Mouse (Mus musculus): ENCODE measurements around the gene B4galt3. TPM values are rescaled to one million over a fixed set of nuclear protein-coding genes. Genes with fewer than 3 reads are reported as not detected.

Gene B4galt3
- polyA plus RNA-seq, 1 experiment from 2014 or later = 74.9 TPM

DNA sequence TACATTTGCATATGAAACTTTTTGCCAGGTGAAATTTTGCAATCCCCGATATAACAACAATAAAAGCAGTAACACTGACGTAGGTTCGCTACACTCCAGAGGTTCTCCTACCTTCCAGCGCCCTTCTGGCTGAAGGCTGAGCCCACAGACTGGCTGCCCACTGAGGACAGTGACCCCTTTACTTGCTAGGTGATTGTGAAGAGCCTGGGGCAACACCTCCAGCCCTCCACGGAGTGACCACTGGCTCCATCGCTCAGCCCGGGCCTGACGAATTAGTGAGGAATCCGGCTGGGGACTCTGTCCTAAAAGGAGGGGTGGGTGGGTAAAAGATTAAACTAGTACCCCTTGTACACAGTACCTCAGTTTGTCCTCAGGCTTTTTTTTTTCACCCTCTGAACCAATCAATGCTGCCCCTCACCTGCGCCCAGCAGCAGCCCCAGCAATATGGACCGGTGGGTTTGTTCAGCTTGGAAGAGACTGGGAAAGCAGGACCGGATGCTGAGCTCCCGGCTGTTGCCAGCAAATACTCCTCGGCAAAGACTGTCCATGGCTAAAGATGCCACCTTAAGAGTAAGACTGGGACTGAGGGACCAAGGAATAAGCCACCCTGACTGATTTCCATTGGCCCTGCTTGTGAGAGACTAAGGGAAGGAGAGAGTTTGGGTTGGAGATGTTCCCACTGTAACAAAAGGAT lies 9.0 kb downstream of the B4galt3 start:
- 89% methylated on average over 14 of the region's 14 CpGs for WGBS
- Histone ChIP-seq H3K4me2 (ENCODE audit: low read length) (no peak overlapping the region), H3K27me3 (replicated peaks; ENCODE audit: control insufficient read depth, insufficient read depth, low read length) (no peaks in the 10 kb centered on the region), H3K36me3 (ENCODE audit: control insufficient read depth, insufficient read depth, low read length) (peaks cover 67% of the 10 kb centered on the region), H3K9ac (ENCODE audit: low read length) (no peak overlapping the region), H3K4me1 (ENCODE audit: control insufficient read depth, insufficient read depth, low read length) (peaks cover 11% of the 10 kb centered on the region), H3K9me3 (replicated peaks; ENCODE audit: control insufficient read depth, low read length) (no peaks in the 10 kb centered on the region), H3K4me3 (ENCODE audit: low read depth, low read length) (no peak overlapping the region), H3K27ac (ENCODE audit: low read depth, low read length) (no peak overlapping the region)
- ATAC-seq = no peak
- no peak for DNase-seq (ENCODE audit: low spot score)

GRCm38 (mm10) chr1:171279721-171280120 lies 9.6 kb downstream of the B4galt3 start:
- H3K36me3 ChIP-seq (ENCODE audit: control insufficient read depth, insufficient read depth, low read length) = peaks cover 67% of the 10 kb centered on the region
- no peak for ATAC-seq

GRCm38 (mm10) chr1:171280250-171280915 lies 10.3 kb downstream of the B4galt3 start:
- H3K27ac ChIP-seq (ENCODE audit: low read depth, low read length) = no peak overlapping the region
- ATAC-seq = no peak

More at GRCm38 (mm10) chr1:171279721-171280120, 9.6 kb downstream of the B4galt3 start:
- peak overlapping the region; percentile 83 for H3K4me2 ChIP-seq (ENCODE audit: low read length)
- peak overlapping the region; percentile 73; the same call in 1 of the 2 replicates for H3K9ac ChIP-seq (ENCODE audit: low read length)
- WGBS = 55% methylated on average over 5 of the region's 5 CpGs
- peak overlapping the region; percentile 58 for H3K4me3 ChIP-seq (ENCODE audit: low read depth, low read length)
- H3K27ac ChIP-seq (ENCODE audit: low read depth, low read length) = no peak overlapping the region
- no peaks in the 10 kb centered on the region for H3K9me3 ChIP-seq (replicated peaks; ENCODE audit: control insufficient read depth, low read length)
- DNase-seq (ENCODE audit: low spot score) = no peak
- H3K4me1 ChIP-seq (ENCODE audit: control insufficient read depth, insufficient read depth, low read length) = peaks cover 11% of the 10 kb centered on the region
- H3K27me3 ChIP-seq (replicated peaks; ENCODE audit: control insufficient read depth, insufficient read depth, low read length) = no peaks in the 10 kb centered on the region

GRCm38 (mm10) chr1:171280916-171281527 lies 10.9 kb downstream of the B4galt3 start, which contains the start of gene Ppox:
TSS of gene Ppox (minus strand) at chr1:171281186.
- under 1% methylated on average over 26 of the region's 26 CpGs for WGBS
- peaks cover 67% of the 10 kb centered on the region for H3K36me3 ChIP-seq (ENCODE audit: control insufficient read depth, insufficient read depth, low read length)
- peak; percentile 99 for ATAC-seq

More at GRCm38 (mm10) chr1:171280250-171280915, 10.3 kb downstream of the B4galt3 start:
- H3K9me3 ChIP-seq (replicated peaks; ENCODE audit: control insufficient read depth, low read length) = no peaks in the 10 kb centered on the region
- peak overlapping the region; percentile 83 for H3K4me2 ChIP-seq (ENCODE audit: low read length)
- 1% methylated on average over 25 of the region's 25 CpGs for WGBS
- H3K4me1 ChIP-seq (ENCODE audit: control insufficient read depth, insufficient read depth, low read length) = peaks cover 11% of the 10 kb centered on the region
- H3K36me3 ChIP-seq (ENCODE audit: control insufficient read depth, insufficient read depth, low read length) = peaks cover 67% of the 10 kb centered on the region
- H3K9ac ChIP-seq (ENCODE audit: low read length) = peak overlapping the region; percentile 73
- DNase-seq (ENCODE audit: low spot score) = no peak
- H3K27me3 ChIP-seq (replicated peaks; ENCODE audit: control insufficient read depth, insufficient read depth, low read length) = no peaks in the 10 kb centered on the region
- peak overlapping the region; percentile 58 for H3K4me3 ChIP-seq (ENCODE audit: low read depth, low read length)

GRCm38 (mm10) chr1:171281528-171281923 lies 11.4 kb downstream of the B4galt3 start:
- Histone ChIP-seq H3K4me2 (ENCODE audit: low read length) (peak overlapping the region; percentile 83), H3K27me3 (replicated peaks; ENCODE audit: control insufficient read depth, insufficient read depth, low read length) (no peaks in the 10 kb centered on the region), H3K9ac (ENCODE audit: low read length) (peak overlapping the region; percentile 48), H3K9me3 (replicated peaks; ENCODE audit: control insufficient read depth, low read length) (no peaks in the 10 kb centered on the region), H3K4me1 (ENCODE audit: control insufficient read depth, insufficient read depth, low read length) (peaks cover 13% of the 10 kb centered on the region), H3K4me3 (ENCODE audit: low read depth, low read length) (peak overlapping the region; percentile 58), H3K27ac (ENCODE audit: low read depth, low read length) (peak overlapping the region; percentile 49), H3K36me3 (ENCODE audit: control insufficient read depth, insufficient read depth, low read length) (peaks cover 67% of the 10 kb centered on the region)
- DNase-seq (ENCODE audit: low spot score) (peak; percentile 69), ATAC-seq (peak; percentile 42)
- under 1% methylated on average over 10 of the region's 10 CpGs for WGBS

More at GRCm38 (mm10) chr1:171280916-171281527, 10.9 kb downstream of the B4galt3 start, which contains the start of gene Ppox:
- DNase-seq (ENCODE audit: low spot score) = peak; percentile 99
- H3K4me1 ChIP-seq (ENCODE audit: control insufficient read depth, insufficient read depth, low read length) = peaks cover 11% of the 10 kb centered on the region
- peak within 1 kb of the TSS; percentile 49 for H3K27ac ChIP-seq (ENCODE audit: low read depth, low read length)
- no peaks in the 10 kb centered on the region for H3K9me3 ChIP-seq (replicated peaks; ENCODE audit: control insufficient read depth, low read length)
- peak within 1 kb of the TSS; percentile 58 for H3K4me3 ChIP-seq (ENCODE audit: low read depth, low read length)
- peak within 1 kb of the TSS; percentile 83 for H3K4me2 ChIP-seq (ENCODE audit: low read length)
- H3K27me3 ChIP-seq (replicated peaks; ENCODE audit: control insufficient read depth, insufficient read depth, low read length) = no peaks in the 10 kb centered on the region
- H3K9ac ChIP-seq (ENCODE audit: low read length) = peak within 1 kb of the TSS; percentile 73

DNA sequence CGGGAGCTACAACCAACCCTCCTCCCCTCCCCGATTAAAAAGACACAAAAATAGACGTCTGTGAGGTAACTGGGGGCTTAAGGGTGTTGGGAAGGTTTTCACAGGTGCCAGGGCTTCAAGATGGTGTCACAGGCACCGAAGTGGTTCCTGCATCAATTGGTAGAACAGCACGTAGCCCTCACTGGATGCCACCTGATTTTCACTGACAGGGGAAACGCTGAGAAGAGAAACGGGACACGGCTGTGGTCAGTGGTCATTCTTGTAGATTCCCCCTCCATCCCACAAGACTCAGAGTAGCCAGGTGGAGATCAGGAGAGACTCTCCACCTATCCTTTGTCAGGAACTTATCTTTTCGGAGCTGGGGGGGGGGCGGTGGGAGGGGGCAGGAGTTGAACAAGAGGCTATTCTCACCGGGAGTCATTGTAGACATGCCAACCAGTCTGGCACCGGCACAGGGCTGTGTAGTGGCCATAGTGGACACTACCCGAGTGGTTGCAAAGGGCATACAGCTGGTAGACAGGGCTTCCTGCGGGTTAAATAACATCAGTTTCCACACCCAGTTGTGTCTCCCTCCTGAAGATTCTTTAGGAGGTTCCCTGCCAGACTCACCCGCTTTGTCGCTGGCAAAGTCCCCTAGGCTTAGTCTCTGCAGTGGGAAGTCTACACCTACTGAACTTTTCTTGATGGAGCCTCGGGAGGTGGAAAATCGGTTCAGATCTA lies 12.1 kb downstream of the B4galt3 start:
- WGBS = 78% methylated on average over 18 of the region's 18 CpGs
- Histone ChIP-seq H3K9ac (ENCODE audit: low read length) (no peak overlapping the region), H3K4me1 (ENCODE audit: control insufficient read depth, insufficient read depth, low read length) (peaks cover 20% of the 10 kb centered on the region), H3K4me3 (ENCODE audit: low read depth, low read length) (no peak overlapping the region), H3K9me3 (replicated peaks; ENCODE audit: control insufficient read depth, low read length) (no peaks in the 10 kb centered on the region), H3K4me2 (ENCODE audit: low read length) (no peak overlapping the region; the same call in 1 of the 2 replicates), H3K36me3 (ENCODE audit: control insufficient read depth, insufficient read depth, low read length) (peaks cover 62% of the 10 kb centered on the region), H3K27ac (ENCODE audit: low read depth, low read length) (no peak overlapping the region), H3K27me3 (replicated peaks; ENCODE audit: control insufficient read depth, insufficient read depth, low read length) (no peaks in the 10 kb centered on the region)
- ATAC-seq = no peak
- no peak for DNase-seq (ENCODE audit: low spot score)

DNA sequence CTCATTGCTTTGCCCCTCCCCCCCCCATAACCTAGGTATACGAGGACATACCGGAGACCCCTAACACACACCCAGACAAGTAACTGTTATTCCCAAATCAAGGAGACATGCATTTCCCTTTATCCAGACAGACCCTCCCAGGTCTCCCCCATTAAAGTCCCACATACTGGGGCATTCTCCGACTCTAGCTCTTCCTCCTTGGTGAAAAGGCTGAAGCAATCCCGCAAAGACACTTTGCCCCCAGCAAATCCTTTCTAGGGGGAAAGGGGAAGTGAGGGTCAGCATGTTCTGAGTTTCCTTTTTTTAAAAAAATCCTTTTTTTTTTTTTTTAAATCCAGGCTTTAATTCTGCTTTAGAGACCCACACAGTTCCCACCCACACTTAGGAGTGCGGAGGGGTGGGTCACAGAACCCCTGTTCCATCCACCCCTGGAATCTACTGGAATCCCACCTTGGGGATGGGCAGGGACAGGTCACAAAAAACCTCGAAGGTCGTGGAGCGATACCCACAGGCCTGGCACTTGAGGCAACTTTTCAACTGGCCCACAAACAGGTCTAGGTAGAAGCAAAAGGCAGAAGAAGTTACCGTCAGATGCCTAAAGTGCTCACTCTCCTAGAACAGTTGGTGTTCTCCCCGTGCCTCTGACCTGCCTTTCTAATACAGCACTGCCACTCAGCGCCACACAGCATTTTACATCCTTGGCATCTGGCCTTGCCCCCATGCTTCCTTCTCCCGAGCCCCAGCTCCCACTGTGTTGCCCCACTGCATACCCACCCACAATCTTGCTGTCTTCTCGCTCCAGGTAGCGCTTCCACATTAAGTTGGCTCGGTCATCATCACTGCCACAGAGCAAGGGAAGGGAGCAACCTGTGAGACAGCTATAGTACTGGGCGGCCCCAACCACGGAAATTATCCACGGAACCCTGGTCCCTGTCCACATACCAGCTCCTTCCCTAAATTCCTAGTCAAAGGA lies 13.3 kb downstream of the B4galt3 start:
- peaks cover 52% of the 10 kb centered on the region for H3K36me3 ChIP-seq (ENCODE audit: control insufficient read depth, insufficient read depth, low read length)
- no peaks in the 10 kb centered on the region for H3K9me3 ChIP-seq (replicated peaks; ENCODE audit: control insufficient read depth, low read length)
- H3K4me1 ChIP-seq (ENCODE audit: control insufficient read depth, insufficient read depth, low read length) = peaks cover 20% of the 10 kb centered on the region
- H3K27me3 ChIP-seq (replicated peaks; ENCODE audit: control insufficient read depth, insufficient read depth, low read length) = no peaks in the 10 kb centered on the region
- H3K27ac ChIP-seq (ENCODE audit: low read depth, low read length) = no peak overlapping the region
- no peak for DNase-seq (ENCODE audit: low spot score)
- no peak overlapping the region for H3K9ac ChIP-seq (ENCODE audit: low read length)
- H3K4me3 ChIP-seq (ENCODE audit: low read depth, low read length) = no peak overlapping the region
- WGBS = 91% methylated on average over 18 of the region's 18 CpGs
- no peak for ATAC-seq
- no peak overlapping the region for H3K4me2 ChIP-seq (ENCODE audit: low read length)

All from forebrain, embryonic 14.5 days (tissue).